Mouse (Mus musculus) bone marrow macrophage, adult 2 months (primary cell): ENCODE results near the gene B3galt1.

Experiments used
- CTCF ChIP-seq: IDR thresholded peaks from 2 replicates; pipeline ENCODE4 v1.5.1; 2012; ENCODE audit warnings: low read depth, mild to moderate bottlenecking, low read length, moderate library complexity
- POLR2A ChIP-seq: IDR thresholded peaks from 2 replicates; pipeline ENCODE4 v1.6.1; 2012; ENCODE audit warnings: mild to moderate bottlenecking, low read depth, low read length, borderline replicate concordance

- no peak for TF ChIP-seq CTCF
- no peak for TF ChIP-seq POLR2A
Observed at GRCm38 (mm10) chr2:68104641-68105040, 539.0 kb downstream of the B3galt1 start.
